Mouse (Mus musculus) hindbrain, embryonic 14.5 days (tissue): ENCODE data around the gene Ano10. TPM values are rescaled to one million over a fixed set of nuclear protein-coding genes. Genes with fewer than 3 reads are reported as not detected.

ENCODE experiments used
- ATAC-seq: fragments of 200-750 bp; cut with Nextera tagmentation; 2 replicates; pipeline ENCODE4 v1.8.0; 2017; ENCODE audit warnings: moderate number of reproducible peaks, mild to moderate bottlenecking, moderate TSS enrichment, moderate library complexity; ENCODE audit not compliant: low FRiP score
- DNase-seq: peaks from one replicate; pipeline ENCODE4 v3.0.0-alpha.2; 2015; ENCODE audit warnings: low spot score
- H3K27ac ChIP-seq: fragments of 300-500 bp; sonication (generic); 2 replicates; pipeline ENCODE4 v1.5.1; 2014; ENCODE audit warnings: mild to moderate bottlenecking, moderate library complexity
- H3K27me3 ChIP-seq: fragments of 300-500 bp; sonication (generic); 2 replicates; pipeline ENCODE4 v1.6.1; 2014; ENCODE audit warnings: mild to moderate bottlenecking, low read length, mixed read lengths; ENCODE audit not compliant: control insufficient read depth, insufficient read depth
- H3K36me3 ChIP-seq: fragments of 300-500 bp; sonication (generic); replicated peaks from 2 replicates; pipeline ENCODE4 v1.6.1; 2014; ENCODE audit not compliant: control insufficient read depth, insufficient read depth
- H3K4me1 ChIP-seq: fragments of 300-500 bp; sonication (generic); replicated peaks from 2 replicates; pipeline ENCODE4 v1.6.1; 2014; ENCODE audit warnings: antibody characterized with exemption, low read length, mixed read lengths; ENCODE audit not compliant: control insufficient read depth, insufficient read depth
- H3K4me2 ChIP-seq: fragments of 300-500 bp; sonication (generic); replicated peaks from 2 replicates; pipeline ENCODE4 v1.6.1; 2014; ENCODE audit warnings: mild to moderate bottlenecking, moderate library complexity
- H3K4me3 ChIP-seq: fragments of 300-500 bp; sonication (generic); replicated peaks from 2 replicates; pipeline ENCODE4 v1.5.1; 2014; ENCODE audit warnings: mild to moderate bottlenecking, low read length
- H3K9ac ChIP-seq: fragments of 300-500 bp; sonication (generic); 2 replicates; pipeline ENCODE4 v1.6.1; 2014
- H3K9me3 ChIP-seq: fragments of 300-500 bp; sonication (generic); 2 replicates; pipeline ENCODE4 v1.6.1; 2016; ENCODE audit warnings: low read length; ENCODE audit not compliant: control insufficient read depth
- WGBS: fragments of 180-500 bp; shearing (Covaris S2); extraction: QIAGEN DNeasy Blood & Tissue Kit; methylation state at CpG from one replicate; pipeline ENCODE4 v1.1.7; 2014; 5-methylcytosine and 5-hydroxymethylcytosine counted together
- polyA plus RNA-seq: library from polyadenylated mRNA; unstranded; fragments of >200 nt; fragmentation: Nextera tagmentation; extraction: Ambion mirVana; gene quantifications from 2 replicates; pipeline ENCODE4 v1.2.1, GENCODE M21; 2014

The Ano10 gene
- polyA plus RNA-seq, 1 experiment from 2014 or later = 43.6 TPM

DNA sequence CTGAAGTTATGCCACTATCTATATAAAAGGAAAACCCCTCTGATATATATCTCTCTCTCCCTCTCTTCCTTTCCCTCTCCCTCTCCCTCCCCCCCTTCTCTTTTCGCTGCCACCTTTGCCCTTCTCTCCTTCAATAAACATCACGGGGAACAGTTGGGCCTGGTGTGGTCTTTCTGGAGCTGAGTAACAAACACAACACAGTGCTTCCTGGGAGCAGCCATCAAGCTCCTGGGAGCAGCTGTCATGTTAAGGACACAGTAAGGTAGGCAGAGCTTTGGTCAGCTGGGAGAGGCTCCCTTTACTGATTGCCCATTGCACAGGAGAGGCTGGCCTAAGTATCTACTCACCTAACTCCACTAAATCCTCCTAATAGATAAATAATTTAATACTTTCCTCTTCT lies 9.5 kb downstream of the Ano10 start:
- H3K9ac ChIP-seq = no peak overlapping the region
- H3K27ac ChIP-seq = no peak overlapping the region
- WGBS = 47% methylated on average over 2 of the region's 2 CpGs
- peaks cover 8% of the 10 kb centered on the region; the same call in 1 of the 2 replicates for H3K4me1 ChIP-seq
- H3K4me2 ChIP-seq = no peak overlapping the region
- DNase-seq (no peak), ATAC-seq (no peak)
- no peaks in the 10 kb centered on the region for H3K27me3 ChIP-seq
- H3K9me3 ChIP-seq = no peaks in the 10 kb centered on the region
- H3K4me3 ChIP-seq = no peak overlapping the region
- no peaks in the 10 kb centered on the region for H3K36me3 ChIP-seq

DNA sequence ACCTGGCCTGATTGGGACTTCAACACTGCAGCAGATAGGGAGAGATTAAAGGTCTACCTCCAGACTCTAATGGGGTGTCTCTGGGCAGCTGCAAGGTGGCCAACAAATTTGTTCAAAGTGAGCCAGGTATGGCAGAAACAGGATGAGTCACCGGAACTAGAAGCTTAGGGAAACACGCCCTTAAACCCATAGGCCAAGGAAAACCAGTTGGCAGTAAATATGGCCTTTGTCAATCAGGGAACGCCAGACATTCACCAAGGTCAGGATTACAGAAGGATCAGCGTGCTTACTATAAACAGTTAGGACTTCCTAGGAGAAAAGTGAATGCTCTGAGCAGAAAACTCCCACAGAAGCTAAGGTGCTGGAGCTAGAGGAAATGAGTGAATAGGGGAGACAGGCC lies 13.2 kb downstream of the Ano10 start:
- Histone ChIP-seq H3K36me3 (peaks cover 3% of the 10 kb centered on the region; the same call in 1 of the 2 replicates), H3K27me3 (no peaks in the 10 kb centered on the region), H3K4me2 (no peak overlapping the region), H3K4me3 (no peak overlapping the region), H3K9ac (no peak overlapping the region), H3K9me3 (no peaks in the 10 kb centered on the region), H3K27ac (no peak overlapping the region), H3K4me1 (peaks cover 6% of the 10 kb centered on the region; the same call in 1 of the 2 replicates)
- DNase-seq (no peak), ATAC-seq (no peak)
- 89% methylated on average over 4 of the region's 4 CpGs for WGBS

DNA sequence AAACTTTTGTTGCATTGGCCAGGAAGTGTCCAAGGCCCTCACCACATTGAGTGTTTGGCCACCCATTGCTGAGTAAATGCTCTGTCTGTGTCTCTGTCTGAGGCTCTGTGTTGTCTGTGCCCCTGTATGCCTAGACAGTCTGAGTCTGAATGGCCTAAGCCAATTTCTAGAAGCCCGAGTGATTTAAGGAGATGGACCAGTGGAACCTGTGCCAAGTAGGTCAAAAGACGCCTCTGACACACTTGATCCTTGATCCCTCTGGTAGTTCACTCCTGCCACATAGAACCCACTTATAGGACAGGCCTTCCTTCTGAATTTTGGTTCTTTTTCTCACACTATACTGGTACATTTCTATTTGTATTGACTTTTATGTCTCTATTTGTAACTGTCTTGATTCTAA lies 17.6 kb downstream of the Ano10 start:
- DNase-seq (no peak), ATAC-seq (no peak)
- no peak overlapping the region for H3K4me2 ChIP-seq
- H3K27me3 ChIP-seq = no peaks in the 10 kb centered on the region
- no peak overlapping the region for H3K4me3 ChIP-seq
- no peaks in the 10 kb centered on the region for H3K9me3 ChIP-seq
- 88% methylated on average over 2 of the region's 2 CpGs for WGBS
- H3K4me1 ChIP-seq = no peaks in the 10 kb centered on the region
- H3K27ac ChIP-seq = no peak overlapping the region
- peaks cover 40% of the 10 kb centered on the region for H3K36me3 ChIP-seq
- H3K9ac ChIP-seq = no peak overlapping the region

DNA sequence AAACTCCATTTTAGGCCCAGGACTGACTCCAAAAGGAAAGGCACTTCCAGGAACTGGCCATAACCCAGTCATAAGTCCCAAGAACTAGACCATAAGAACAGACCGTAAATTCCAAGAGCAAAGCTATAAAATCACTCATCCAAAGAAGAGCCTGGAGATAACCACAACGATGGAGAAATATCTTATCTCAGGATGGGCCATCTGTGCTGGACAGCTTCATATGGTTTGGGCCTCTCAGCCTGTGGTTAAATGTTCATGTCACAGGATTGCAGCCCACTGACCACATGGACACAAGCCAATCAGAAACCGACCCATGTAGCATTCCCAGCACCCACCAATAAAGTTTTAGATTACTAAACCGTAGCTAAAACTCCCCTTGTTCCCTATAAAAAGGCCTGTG lies 18.1 kb downstream of the Ano10 start:
- Histone ChIP-seq H3K4me3 (no peak overlapping the region), H3K9ac (no peak overlapping the region), H3K4me1 (no peaks in the 10 kb centered on the region), H3K27ac (no peak overlapping the region), H3K9me3 (no peaks in the 10 kb centered on the region), H3K36me3 (peaks cover 45% of the 10 kb centered on the region), H3K4me2 (no peak overlapping the region), H3K27me3 (no peaks in the 10 kb centered on the region)
- ATAC-seq = no peak
- no peak for DNase-seq
- 88% methylated on average over 4 of the region's 4 CpGs for WGBS

DNA sequence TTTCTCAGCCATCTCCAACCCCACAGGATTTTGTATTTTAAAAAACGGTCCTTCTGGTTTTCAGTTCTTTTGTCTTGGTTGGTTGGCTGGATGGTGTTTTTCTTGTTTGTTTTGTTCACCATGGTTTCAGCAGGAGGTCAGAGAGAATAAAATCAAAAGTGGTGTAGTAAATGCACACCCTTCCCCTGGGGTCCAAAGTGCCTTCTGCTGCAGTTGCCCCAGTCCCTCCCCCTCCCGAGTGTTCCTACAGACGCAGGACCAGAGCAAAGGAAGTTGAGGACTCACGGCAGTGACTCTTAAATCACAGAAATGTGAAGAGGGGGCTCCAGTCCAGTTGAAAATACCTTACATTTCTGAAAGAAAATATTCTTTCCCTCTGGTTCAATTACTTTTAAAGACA lies 19.9 kb downstream of the Ano10 start:
- Histone ChIP-seq H3K4me2 (no peak overlapping the region), H3K4me1 (0 out of 2 replicates have a peak, but pooled peaks cover under 1% of the 10 kb centered on the region), H3K27me3 (no peaks in the 10 kb centered on the region), H3K9ac (no peak overlapping the region), H3K9me3 (no peaks in the 10 kb centered on the region), H3K36me3 (peaks cover 55% of the 10 kb centered on the region), H3K27ac (no peak overlapping the region), H3K4me3 (no peak overlapping the region)
- 73% methylated on average over 4 of the region's 4 CpGs for WGBS
- no peak for DNase-seq
- ATAC-seq = no peak

DNA sequence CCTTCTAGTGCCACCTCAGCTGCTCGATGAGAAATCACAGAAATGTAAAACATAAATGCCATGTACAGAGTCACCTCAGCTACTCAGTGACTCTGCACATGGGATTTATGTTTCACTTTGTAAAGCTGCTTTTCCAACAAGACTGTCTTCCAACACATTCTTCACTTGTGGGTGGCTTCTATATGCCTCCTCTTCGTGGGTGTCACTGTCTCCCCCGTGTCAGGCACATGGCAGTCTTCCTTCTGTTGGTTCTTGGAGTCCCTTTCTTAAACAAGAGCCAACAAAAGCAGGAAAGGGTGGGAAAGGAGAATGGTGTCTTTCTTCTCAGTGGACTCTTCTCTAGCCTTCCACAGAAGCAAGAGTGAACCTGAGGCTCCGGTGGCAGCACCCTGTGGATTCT lies 20.3 kb downstream of the Ano10 start:
- DNase-seq (no peak), ATAC-seq (no peak)
- Histone ChIP-seq H3K4me1 (peaks cover 5% of the 10 kb centered on the region; the same call in 1 of the 2 replicates), H3K9ac (no peak overlapping the region), H3K9me3 (no peaks in the 10 kb centered on the region), H3K4me3 (no peak overlapping the region), H3K36me3 (peaks cover 55% of the 10 kb centered on the region), H3K27me3 (no peaks in the 10 kb centered on the region), H3K27ac (no peak overlapping the region), H3K4me2 (no peak overlapping the region)
- WGBS = 86% methylated on average over 4 of the region's 4 CpGs

DNA sequence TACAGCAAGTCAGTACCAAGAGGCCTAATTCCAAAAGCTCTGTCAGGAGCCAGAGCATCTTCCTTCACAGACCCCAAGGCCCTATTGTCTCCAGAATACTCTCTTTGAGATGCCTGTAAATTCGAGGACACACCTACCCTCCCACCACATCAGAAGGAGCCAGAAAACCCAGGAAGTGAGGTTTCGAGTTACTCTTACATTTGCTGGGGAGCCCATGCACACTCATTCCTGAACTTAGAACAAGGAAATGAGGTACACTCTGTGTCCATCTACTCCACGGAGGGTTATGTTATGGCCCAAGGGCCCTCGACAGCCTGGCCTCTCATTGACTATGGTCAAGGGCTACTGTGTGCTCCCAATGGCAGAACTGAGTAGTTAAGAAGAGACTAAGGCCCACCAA lies 22.4 kb downstream of the Ano10 start:
- Histone ChIP-seq H3K9me3 (no peaks in the 10 kb centered on the region), H3K27ac (no peak overlapping the region), H3K9ac (no peak overlapping the region), H3K27me3 (no peaks in the 10 kb centered on the region), H3K36me3 (peaks cover 52% of the 10 kb centered on the region), H3K4me3 (no peak overlapping the region), H3K4me2 (no peak overlapping the region), H3K4me1 (peaks cover 5% of the 10 kb centered on the region; the same call in 1 of the 2 replicates)
- no peak for DNase-seq
- no peak for ATAC-seq
- WGBS = 76% methylated on average over 4 of the region's 4 CpGs

DNA sequence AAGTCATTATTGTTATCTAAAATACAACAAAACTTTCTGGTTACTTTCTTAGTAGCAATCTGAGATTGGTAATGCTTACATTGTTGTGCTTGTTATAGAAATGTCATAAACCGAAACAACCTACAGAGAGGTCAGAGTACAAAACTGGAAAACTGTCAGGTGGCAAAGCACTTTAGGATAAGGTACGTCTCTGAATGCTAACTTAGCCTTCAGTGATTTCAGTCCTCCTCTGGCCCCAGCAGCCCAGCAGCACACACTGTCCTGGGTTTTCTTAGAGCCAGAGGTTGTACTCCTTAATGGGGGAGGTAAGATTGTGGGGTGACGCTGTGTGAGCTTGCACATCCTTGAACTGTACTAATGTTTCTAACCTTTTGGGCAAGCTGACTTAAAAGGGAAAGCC lies 22.9 kb downstream of the Ano10 start:
- ATAC-seq = no peak
- DNase-seq = no peak
- 92% methylated on average over 3 of the region's 3 CpGs for whole genome bisulfite sequencing
- H3K9me3 ChIP-seq = no peaks in the 10 kb centered on the region
- no peak overlapping the region for H3K27ac ChIP-seq
- no peak overlapping the region for H3K4me2 ChIP-seq
- no peaks in the 10 kb centered on the region for H3K27me3 ChIP-seq
- peaks cover 56% of the 10 kb centered on the region for H3K36me3 ChIP-seq
- peaks cover 5% of the 10 kb centered on the region; the same call in 1 of the 2 replicates for H3K4me1 ChIP-seq
- no peak overlapping the region for H3K4me3 ChIP-seq
- H3K9ac ChIP-seq = no peak overlapping the region

DNA sequence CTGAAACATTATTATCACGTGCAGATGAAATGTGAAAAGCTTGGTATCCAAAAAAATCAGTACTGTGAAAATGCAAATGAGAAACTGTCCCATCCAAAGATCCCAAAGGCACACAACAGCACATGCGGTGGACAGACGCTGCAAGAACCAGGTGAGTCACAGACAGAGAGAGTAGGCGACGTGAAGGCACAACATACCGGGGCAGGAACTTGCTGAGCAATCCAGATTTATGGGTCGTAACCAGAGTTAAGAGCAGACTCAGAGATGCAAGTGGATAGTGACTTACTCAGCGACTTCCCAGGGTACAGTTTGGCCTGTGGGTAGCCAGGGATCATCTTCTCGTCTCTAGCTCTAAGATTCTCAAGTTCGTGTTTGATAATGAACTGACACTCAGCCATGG lies 23.3 kb downstream of the Ano10 start:
- ATAC-seq (no peak), DNase-seq (no peak)
- 91% methylated on average over 10 of the region's 10 CpGs for WGBS
- peaks cover 5% of the 10 kb centered on the region; the same call in 1 of the 2 replicates for H3K4me1 ChIP-seq
- no peak overlapping the region for H3K9ac ChIP-seq
- no peaks in the 10 kb centered on the region for H3K9me3 ChIP-seq
- H3K27me3 ChIP-seq = no peaks in the 10 kb centered on the region
- no peak overlapping the region for H3K27ac ChIP-seq
- no peak overlapping the region for H3K4me3 ChIP-seq
- no peak overlapping the region for H3K4me2 ChIP-seq
- peaks cover 61% of the 10 kb centered on the region for H3K36me3 ChIP-seq
